Mouse (Mus musculus): ENCODE results near the gene Pus7.
"Not testable (repeated sequence)": the region's sequence is repeated elsewhere in the genome, so short reads cannot be mapped to it uniquely, and the experiment has no call there.

The Pus7 gene

DNA sequence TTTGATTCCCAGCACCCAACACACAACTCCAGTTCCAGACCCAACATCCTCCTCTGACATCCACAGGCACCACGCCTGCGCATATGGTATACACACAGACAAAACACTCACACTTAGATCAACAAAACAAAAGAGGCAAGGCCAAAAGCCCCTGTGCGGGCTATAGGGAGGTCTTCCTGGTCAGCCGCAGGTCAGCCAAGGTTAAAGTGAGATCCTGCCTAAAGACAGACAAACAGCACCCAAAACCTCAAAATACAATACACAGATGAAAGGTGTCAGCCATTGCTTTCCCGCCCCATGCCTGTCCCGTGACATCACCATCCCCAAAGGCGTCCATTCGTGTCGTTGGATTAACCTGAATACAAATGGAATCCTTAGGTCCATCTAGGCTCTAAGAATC, 27.9 kb downstream of the Pus7 start:
- DNase-seq (ENCODE audit: low read depth, low spot score), result no peak

DNA sequence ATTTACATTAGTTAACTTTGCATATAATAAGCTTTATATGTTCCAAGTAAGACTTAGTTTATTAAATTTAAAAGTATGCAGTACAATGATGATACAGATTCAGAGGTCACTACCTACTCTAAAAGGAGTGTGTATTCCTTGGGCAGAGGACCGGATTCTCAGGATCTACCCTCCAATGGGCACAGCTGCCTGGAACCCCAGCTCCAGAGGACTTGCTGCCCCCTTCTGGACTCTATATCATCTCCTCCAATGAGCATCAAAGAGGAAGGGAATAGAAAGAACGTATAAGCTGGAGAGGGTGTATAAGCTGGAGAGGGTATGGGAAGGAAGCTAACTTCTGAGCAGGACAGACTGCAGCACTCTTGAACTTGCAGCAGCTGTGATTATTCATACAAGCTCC, 33.6 kb downstream of the Pus7 start:
- DNase-seq (ENCODE audit: low read depth, low spot score), result no peak

DNA sequence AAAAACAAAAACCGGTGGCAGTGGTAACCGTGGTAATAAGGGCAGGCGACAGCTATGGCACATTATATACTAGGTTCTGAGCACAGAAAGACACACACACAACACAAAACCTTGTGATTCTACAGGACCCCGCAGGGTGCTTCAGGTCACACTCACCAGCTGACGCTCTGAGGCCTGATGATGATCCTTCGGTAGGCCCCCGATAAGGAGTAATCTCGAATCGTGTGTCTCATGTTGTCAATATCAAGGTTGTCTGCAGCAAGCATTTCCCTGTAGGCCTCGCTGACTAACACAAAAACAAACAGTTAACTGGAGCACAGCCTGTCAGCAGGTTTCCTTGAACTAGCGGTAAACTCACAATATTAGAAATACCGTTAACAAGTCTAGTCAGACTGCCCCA, 40.2 kb downstream of the Pus7 start:
- no peak for DNase-seq (ENCODE audit: low read depth, low spot score)

DNA sequence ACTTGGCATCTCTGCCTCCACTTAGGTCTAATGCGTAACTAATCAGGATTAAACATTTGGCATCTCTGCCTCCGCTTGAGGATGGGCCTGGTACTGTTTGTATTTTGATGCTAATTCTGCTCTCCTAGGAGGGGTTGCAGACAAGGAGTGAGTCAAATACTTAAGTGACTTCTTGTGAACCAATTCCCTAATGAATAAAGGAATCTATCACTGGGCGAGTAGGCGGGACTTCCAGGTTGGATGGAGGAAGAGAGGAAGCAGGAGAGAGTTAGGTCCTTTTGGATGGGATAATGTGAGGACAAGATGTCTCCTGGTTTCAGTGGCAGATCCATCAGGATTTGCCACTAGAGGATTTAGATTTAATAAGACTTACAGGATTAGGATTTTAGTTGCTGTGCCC, 46.4 kb downstream of the Pus7 start:
- DNase-seq (ENCODE audit: low read depth, low spot score), result no peak

DNA sequence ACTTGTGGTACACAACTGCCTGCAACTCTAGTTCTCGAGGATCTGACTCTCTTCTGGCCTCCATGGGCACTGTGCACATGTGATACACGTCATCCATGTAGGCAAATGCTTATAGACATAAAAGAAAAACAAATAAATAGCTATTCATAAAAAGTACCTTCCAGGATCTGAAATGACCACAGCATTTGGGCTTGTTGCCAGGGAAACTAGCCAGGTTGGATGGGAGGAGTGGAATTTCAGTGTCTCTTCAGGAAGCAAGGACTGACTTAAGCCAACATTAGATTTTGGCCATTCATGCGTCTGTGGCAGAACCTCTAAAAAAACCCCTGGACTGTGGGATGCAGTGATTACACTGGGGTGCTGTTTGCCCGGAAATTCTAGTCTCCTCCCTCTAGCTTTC, 47.1 kb downstream of the Pus7 start:
- DNase-seq (ENCODE audit: low read depth, low spot score), result no peak

DNA sequence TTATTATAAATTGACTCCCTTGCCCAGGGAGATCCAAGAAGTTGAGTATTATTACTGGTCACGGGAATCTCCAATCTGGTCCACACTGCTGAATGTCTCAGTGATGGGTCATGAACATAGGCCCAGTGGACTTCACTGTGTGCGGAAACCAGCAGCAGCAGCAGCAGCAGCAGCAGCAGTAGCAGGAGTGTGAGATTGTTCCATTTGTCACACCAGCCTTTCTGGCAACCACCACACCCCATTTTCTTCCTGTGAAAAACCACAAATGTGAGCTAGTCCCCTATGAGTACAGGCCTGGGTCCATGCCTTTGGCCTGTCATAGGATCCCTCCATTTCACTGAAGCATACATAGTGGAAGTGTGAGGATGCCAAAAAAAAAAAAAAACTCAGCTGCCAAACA, 61.6 kb downstream of the Pus7 start:
- peak; percentile 65 for DNase-seq (ENCODE audit: low read depth, low spot score)

DNA sequence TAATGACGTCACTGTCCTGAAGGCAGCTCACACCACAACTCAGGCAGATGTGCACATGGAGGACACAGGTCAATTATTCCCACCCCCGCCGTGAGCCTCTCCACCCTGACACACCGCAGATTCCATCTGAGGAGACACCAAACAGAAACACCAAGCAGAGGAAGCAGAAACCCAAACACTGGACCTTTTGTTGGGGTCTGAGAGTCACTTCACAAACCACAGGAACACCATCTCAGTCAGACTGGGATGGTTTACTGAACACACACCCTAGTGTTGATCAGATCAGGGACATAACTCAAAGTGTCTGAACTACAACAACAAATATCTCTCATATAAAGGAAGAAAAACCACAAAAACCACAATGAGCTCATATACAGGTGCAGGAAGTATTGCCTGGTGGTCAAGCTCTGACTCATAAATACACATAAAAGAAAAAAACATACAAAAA, 64.6 kb downstream of the Pus7 start:
- peak; percentile 83 for DNase-seq (ENCODE audit: low read depth, low spot score)

DNA sequence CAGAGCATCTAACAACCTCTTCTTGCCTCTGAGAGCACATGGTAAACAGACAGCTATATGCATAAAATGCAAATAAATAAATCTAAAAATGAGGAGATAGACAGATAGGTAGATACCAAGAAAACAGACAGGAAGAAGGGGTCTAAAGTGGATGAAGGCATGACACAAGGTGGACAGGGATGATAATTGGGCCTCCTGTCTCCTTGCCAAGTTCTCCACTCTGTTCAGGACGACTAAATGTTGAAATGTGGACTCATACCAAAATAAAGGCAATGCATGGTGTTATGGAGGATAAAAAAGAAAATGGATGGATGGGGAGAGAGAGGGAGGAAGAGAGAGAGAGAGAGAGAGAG, 65.4 kb downstream of the Pus7 start:
- no peak for DNase-seq (ENCODE audit: low read depth, low spot score)

DNA sequence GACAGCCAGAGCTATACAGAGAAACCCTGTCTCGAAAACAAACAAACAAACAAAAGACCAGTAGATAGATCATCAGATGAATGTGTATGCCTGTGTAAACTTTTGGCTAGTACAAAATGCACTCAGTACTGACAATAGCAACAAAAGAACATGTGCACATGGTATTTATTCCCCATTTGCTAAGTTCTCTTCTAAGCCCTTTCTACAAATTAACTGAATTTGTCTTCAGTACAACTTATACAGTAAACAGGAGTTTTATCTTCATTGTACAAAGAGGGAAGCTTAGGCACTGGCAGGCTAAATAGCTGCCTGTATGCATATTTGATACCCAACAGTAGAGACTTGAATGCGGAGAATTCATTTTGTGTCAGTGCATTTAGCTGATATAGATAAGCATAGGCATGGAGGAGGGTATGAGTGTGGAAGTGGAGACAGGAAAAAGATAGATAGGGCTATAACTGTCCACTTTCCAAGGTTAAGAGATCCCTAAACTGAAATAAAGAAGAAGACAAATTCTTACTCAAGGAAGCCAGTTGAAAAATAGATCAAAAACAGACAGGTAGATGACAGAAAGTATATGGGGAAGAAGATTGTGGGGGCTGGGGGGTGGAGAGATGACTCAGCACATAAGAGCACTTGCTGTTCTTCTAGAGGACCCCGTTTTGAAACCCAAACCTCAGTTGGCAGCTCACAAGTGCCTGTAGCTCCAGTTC, 65.9 kb downstream of the Pus7 start:
- DNase-seq (ENCODE audit: low read depth, low spot score), result no peak

DNA sequence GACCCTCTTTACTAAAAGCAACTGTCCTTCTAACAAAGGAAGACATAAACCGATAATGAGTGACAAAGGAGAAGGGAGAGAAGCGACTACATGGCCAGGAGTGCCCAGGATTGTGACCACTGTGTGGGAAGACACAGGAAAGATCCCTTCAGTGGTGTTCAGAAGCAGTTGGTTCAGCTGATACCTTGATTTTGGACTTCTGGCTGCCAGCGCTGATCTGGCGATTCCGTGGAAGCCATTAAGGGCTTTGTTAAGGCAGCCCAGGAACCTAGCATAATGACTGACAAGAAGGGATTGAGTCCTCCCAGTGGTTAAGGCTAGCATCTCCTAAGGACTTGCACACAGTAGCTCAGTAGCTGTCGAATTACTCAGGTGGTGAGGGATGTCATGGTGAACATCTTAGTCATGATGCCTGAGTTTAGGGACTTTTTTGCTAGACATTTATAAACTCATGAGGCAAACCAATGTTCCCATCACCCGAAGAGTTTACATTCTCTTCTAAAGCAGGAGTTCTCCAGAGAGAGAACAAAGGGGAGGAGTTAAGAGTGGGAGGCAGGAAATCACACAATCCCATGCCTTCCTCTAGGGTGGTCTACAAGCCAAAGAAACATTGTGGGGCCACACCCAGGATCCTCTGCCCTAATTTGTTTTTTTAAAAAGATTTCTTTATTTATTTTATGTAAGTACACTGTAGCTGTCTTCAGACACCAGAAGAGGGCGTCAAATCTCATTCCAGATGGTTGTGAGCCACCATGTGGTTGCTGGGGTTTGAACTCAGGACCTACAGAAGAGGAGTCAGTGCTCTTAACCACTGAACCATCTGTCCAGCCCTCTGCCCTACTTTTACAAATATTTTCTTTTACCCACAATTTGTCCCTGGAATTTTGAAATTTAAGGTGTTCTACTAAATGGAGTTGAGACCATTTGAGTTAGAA, 69.8 kb downstream of the Pus7 start:
- peak; percentile 10 for DNase-seq (ENCODE audit: low read depth, low spot score)

DNA sequence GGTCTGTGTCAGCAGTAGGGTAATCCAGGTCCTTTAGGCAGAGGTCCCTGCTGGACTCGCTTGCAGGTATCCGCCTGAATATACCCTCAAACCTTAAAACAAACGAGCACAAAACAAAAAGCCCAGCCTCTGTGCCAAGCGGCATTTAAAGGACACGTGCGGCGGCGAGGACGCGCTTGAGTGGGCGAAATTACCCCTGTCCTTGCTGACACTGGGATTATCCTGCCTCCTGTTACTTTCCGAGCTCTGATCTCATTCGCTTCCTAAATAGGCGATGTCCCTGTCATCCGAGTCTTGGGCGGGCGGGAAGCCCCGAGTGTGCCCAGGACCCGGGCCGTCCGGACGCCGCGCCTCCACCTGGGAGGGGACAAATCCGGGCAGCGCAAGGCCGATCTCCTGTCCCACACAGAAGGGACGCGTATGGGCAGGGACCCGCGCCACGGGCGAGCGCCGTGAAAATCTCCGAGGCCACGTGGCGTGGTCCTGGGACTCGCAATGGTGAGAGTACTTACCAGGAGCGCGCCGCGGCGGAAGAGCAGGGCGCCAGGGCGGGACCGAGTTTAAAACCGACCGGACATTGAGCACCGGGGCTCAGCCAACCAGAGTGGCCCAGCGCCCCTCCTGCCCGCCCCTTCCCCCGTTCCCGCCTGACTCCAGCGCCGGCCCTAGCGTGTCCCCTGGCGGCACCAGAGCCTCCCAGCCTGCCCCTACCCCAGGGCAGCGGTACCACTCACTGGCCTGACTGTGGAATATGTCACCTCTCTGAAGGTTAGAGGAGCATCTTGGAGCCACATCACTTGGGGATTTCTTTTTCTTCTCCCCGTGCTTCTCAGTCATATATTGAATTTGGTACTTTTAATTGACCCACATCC, 71.1 kb downstream of the Pus7 start:
- peak; percentile 74 for DNase-seq (ENCODE audit: low read depth, low spot score)

DNA sequence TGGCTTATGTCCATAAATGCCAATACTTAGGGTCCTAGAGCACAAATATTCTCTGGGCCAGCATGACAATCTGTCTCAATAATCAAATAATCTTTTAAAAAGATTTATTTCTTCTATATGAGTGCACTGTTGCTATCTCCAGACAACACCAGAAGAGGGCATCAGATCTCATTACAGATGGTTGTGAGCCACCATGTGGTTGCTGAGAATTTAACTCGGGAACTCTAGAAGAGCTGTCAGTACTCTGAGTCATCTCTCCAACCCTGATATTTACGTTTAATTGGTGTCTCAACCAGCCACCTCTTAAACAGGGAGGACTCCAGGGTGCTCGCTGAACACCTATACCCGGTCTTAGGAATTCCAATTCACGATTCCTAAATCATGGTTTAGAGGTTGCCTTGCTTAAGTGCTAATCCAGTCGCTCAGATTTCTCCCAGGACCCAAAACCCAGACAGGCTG, 71.8 kb downstream of the Pus7 start:
- DNase-seq (ENCODE audit: low read depth, low spot score), result peak; percentile 26

DNA sequence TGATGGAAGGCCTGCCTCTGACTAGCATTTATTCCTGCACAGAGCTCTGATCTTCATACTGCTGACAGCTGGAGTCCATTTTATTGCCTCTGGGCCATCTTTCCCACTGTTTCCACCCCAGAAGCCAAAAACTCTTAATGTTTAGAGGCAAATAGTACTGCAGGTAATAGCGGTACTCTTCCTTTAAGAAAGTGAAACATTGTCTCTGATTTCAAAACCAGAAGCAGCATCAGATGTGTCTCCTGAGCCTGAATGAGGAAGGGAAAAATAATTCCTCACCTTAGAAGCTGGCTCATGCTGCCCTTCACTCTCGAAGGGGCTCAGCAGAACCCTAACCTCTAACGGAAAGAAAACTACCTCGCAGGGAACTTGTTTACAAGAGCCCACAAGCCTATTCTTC, 72.3 kb downstream of the Pus7 start:
- no peak for DNase-seq (ENCODE audit: low read depth, low spot score)

DNA sequence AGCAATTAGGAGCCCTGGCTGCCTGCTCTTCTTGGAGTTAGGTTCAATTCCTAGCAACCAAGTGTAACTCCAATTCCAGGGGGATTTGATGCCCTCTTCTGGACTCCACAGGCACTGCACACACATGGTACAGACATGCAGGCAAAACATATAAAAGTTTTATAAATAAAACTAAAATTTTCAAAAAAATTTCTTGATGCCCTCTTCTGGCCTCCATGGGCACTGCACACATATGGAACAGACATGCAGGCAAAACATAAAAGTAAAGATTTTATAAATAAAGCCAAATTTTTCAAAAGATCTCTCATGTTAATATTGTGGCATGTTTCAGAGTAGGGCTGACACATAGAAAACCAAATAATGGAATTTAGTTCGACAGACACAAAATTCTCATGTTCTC, 73.8 kb downstream of the Pus7 start:
- no peak for DNase-seq (ENCODE audit: low read depth, low spot score)

DNA sequence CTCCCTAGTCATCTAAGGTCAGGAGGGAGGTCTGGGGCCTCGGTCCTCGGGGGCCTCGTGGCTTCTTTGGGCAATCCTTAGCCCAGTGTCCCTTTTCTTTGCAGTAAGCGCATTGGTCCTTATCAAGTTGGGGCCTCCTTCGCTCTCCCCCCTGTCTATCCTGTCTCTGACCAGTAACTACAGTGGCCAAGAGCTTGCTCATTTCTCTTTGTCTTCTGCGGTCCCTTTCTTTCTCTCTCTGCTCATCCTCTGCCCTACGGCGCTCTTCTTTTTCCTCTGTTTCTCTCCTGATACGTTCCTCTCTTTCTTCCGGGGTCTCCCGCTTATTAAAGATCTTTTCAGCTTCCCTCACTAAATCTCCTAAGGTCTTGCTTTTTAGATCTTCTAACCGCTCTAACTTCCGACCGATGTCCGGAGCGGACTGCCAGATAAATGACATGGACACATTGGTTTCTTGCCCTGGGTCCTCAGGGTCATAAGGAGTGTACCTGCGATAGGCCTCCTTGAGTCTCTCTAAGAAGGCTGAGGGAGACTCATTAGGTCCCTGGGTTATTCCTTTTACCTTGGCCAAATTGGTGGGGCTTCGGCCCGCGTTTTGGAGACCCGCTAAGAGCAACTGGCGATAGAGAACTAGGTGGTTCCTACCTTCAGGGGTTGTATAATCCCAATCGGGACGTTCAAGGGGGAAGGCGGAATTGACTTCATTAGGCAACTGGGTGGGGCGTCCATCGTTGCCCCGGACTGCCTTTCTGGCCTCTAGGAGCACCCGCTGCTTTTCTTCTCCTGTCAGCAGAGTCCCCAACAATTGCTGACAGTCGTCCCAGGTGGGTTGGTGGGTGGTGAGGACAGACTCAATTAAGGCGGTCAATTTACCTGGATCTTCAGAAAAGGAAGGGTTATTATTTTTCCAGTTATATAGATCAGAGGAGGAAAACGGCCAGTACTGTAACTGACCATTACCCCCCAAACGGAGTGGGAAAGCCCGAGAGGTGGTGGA, 76.6 kb downstream of the Pus7 start:
- not testable (repeated sequence) for DNase-seq (ENCODE audit: low read depth, low spot score)

DNA sequence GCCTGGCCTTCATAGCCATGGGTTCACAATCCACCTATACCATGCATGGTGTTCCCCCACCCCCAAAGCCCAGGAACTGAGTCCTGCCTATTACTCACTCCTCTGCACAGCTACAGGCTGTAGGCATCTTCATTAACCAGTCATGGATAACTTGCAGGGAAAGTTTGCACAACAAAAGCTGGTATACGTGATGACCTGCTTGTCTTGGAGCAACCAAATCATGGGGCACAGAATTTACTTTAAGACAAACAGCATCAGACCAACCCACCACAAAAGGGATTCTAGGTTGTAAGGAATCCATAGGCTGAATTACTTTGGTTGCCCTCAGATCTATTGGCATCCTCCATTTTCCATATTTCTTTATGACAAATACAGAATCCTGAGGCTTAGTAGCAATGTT, 86.1 kb downstream of the Pus7 start:
- DNase-seq (ENCODE audit: low read depth, low spot score), result no peak

All from CD4-positive helper T cell, adult 2 months (primary cell).